Mouse (Mus musculus) testis, adult 2 months (tissue): ENCODE data around the gene Zic3.

Source experiments
- CTCF ChIP-seq: fragments of 200-500 bp; IDR thresholded peaks from 2 replicates; pipeline ENCODE4 v1.5.1; 2012; ENCODE audit warnings: low read depth, mild to moderate bottlenecking, inconsistent platforms, low read length, moderate library complexity; ENCODE audit not compliant: control insufficient read depth, insufficient read depth, insufficient replicate concordance
- POLR2A ChIP-seq: fragments of 200-500 bp; IDR thresholded peaks from 2 replicates; pipeline ENCODE4 v1.6.1; 2012; ENCODE audit warnings: low read depth, mild to moderate bottlenecking, inconsistent platforms, low read length, moderate library complexity; ENCODE audit not compliant: control insufficient read depth

- no peak for TF ChIP-seq POLR2A
- TF ChIP-seq CTCF: no peak
These were observed 3.8 kb upstream of the Zic3 start for GRCm38 (mm10) chrX:58018720-58019119.
